Mouse (Mus musculus) myocyte (in vitro differentiated cells): ENCODE measurements around the gene Plcb3. TPM values are rescaled to one million over a fixed set of nuclear protein-coding genes. Genes with fewer than 3 reads are reported as not detected.
A peak's percentile ranks its signal among the peaks of the same experiment; 100 is the strongest.

Experiments used
- H3K27me3 ChIP-seq: one replicate; pipeline ENCODE4 v1.6.1; 2011; ENCODE audit not compliant: control insufficient read depth, insufficient read depth, insufficient read length
- H3K36me3 ChIP-seq: one replicate; pipeline ENCODE4 v1.6.1; 2011; ENCODE audit not compliant: control insufficient read depth, insufficient read depth
- H3K4me2 ChIP-seq: one replicate; pipeline ENCODE4 v1.6.1; 2011; ENCODE audit warnings: low read depth, control low read depth
- H3K4me3 ChIP-seq: one replicate; pipeline ENCODE4 v1.5.1; 2011; ENCODE audit warnings: mild to moderate bottlenecking, control low read depth, moderate library complexity
- H3K79me2 ChIP-seq: one replicate; pipeline ENCODE4 v1.6.1; 2011; ENCODE audit not compliant: control insufficient read depth, insufficient read depth
- H3ac ChIP-seq: one replicate; pipeline ENCODE4 v1.6.1; 2011; ENCODE audit not compliant: control insufficient read depth, insufficient read length
- CEBPB ChIP-seq: IDR thresholded peaks from 2 replicates; pipeline ENCODE4 v1.6.1; 2011; ENCODE audit warnings: mild to moderate bottlenecking, moderate library complexity; ENCODE audit not compliant: poor library complexity, insufficient read depth, severe bottlenecking
- E2F4 ChIP-seq: IDR thresholded peaks from one replicate; pipeline ENCODE4 v1.6.1; 2011; ENCODE audit warnings: mild to moderate bottlenecking, control low read depth, moderate library complexity; ENCODE audit not compliant: insufficient read depth
- MAX ChIP-seq: IDR thresholded peaks from one replicate; pipeline ENCODE4 v1.6.1; 2011; ENCODE audit warnings: low read depth, mild to moderate bottlenecking, control low read depth
- MYOD1 ChIP-seq, 3 experiments: IDR thresholded peaks; one replicate each; pipeline ENCODE4 v1.6.1; 2011; ENCODE audit warnings: control low read depth in 2 of 3, low read depth in 2 of 3, mild to moderate bottlenecking in 2 of 3, moderate library complexity in 1 of 3; ENCODE audit not compliant: insufficient read length in 2 of 3, control insufficient read depth in 1 of 3
- MYOG ChIP-seq, 3 experiments: IDR thresholded peaks; one replicate each; pipeline ENCODE4 v1.6.1; 2011; ENCODE audit warnings: control low read depth in 2 of 3, low read depth in 2 of 3, mild to moderate bottlenecking in 2 of 3; ENCODE audit not compliant: insufficient read length in 2 of 3, control insufficient read depth in 1 of 3, insufficient read depth in 1 of 3
- POLR2A ChIP-seq: IDR thresholded peaks from one replicate; pipeline ENCODE4 v1.6.1; 2011; ENCODE audit warnings: low read depth, mild to moderate bottlenecking, control low read depth, moderate library complexity; ENCODE audit not compliant: insufficient read length
- POLR2AphosphoS2 ChIP-seq: IDR thresholded peaks from one replicate; pipeline ENCODE4 v1.6.1; 2011; ENCODE audit warnings: low read depth, control low read depth; ENCODE audit not compliant: insufficient read length
- REST ChIP-seq: IDR thresholded peaks from one replicate; pipeline ENCODE4 v1.6.1; 2011; ENCODE audit warnings: mild to moderate bottlenecking, control low read depth, moderate library complexity; ENCODE audit not compliant: insufficient read depth, insufficient read length
- SRF ChIP-seq: IDR thresholded peaks from one replicate; pipeline ENCODE4 v1.6.1; 2011; ENCODE audit warnings: low read depth; ENCODE audit not compliant: control insufficient read depth, insufficient read length
- TCF12 ChIP-seq: IDR thresholded peaks from one replicate; pipeline ENCODE4 v1.6.1; 2011; ENCODE audit warnings: mild to moderate bottlenecking, control low read depth; ENCODE audit not compliant: poor library complexity, insufficient read depth, severe bottlenecking
- TCF3 ChIP-seq: IDR thresholded peaks from one replicate; pipeline ENCODE4 v1.6.1; 2011; ENCODE audit warnings: low read depth, control low read depth; ENCODE audit not compliant: insufficient read length
- USF1 ChIP-seq: IDR thresholded peaks from one replicate; pipeline ENCODE4 v1.6.1; 2011; ENCODE audit warnings: low read depth, mild to moderate bottlenecking, control low read depth, moderate library complexity
- polyA plus RNA-seq: library from polyadenylated mRNA; unstranded; fragments of >200 nt; fragmentation: generic; extraction: Trizol; gene quantifications from one replicate; pipeline ENCODE4 v1.2.1, GENCODE M21; 2012; ENCODE audit warnings: missing spikeins

Gene Plcb3
- polyA plus RNA-seq, 1 experiment = 34.3 TPM

- Histone ChIP-seq H3K36me3 (peaks cover 11% of the 10 kb centered on the region), H3K4me3 (no peak overlapping the region)
Measured at GRCm38 (mm10) chr19:6915276-6915675, 61.0 kb downstream of the Plcb3 start.

GRCm38 (mm10) chr19:6914540-6914939 lies 61.7 kb downstream of the Plcb3 start:
- Histone ChIP-seq H3ac (no peak overlapping the region), H3K27me3 (no peaks in the 10 kb centered on the region), H3K4me3 (no peak overlapping the region), H3K36me3 (peaks cover 11% of the 10 kb centered on the region), H3K79me2 (peaks cover 13% of the 10 kb centered on the region), H3K4me2 (no peak overlapping the region)
- no peak for TF ChIP-seq TCF12
- no peak for TF ChIP-seq TCF3
- TF ChIP-seq MAX = no peak
- no peak for TF ChIP-seq REST
- no peak for TF ChIP-seq SRF
- TF ChIP-seq CEBPB = no peak
- TF ChIP-seq POLR2AphosphoS2 = no peak
- no peak for TF ChIP-seq USF1
- TF ChIP-seq MYOG (IDR thresholded peaks at IDR 0.05; ENCODE audit: control insufficient read depth in 1 of 3, insufficient read depth in 1 of 3, insufficient read length in 2 of 3, low read depth in 2 of 3) = no peak
- no peak for TF ChIP-seq E2F4
- TF ChIP-seq POLR2A = no peak
- TF ChIP-seq MYOD1 (IDR thresholded peaks at IDR 0.05; ENCODE audit: control insufficient read depth in 1 of 3, insufficient read length in 2 of 3, low read depth in 2 of 3) = no peak

More at GRCm38 (mm10) chr19:6915276-6915675, 61.0 kb downstream of the Plcb3 start:
- Histone ChIP-seq H3K4me2 (no peak overlapping the region), H3ac (no peak overlapping the region), H3K27me3 (no peaks in the 10 kb centered on the region), H3K79me2 (peaks cover 20% of the 10 kb centered on the region)
- TF ChIP-seq SRF (no peak), MAX (no peak), E2F4 (no peak), CEBPB (no peak), TCF12 (no peak), MYOG (IDR thresholded peaks at IDR 0.05; ENCODE audit: control insufficient read depth in 1 of 3, insufficient read depth in 1 of 3, insufficient read length in 2 of 3, low read depth in 2 of 3) (no peak), TCF3 (no peak), POLR2A (no peak), USF1 (no peak), REST (no peak), POLR2AphosphoS2 (no peak), MYOD1 (IDR thresholded peaks at IDR 0.05; ENCODE audit: control insufficient read depth in 1 of 3, insufficient read length in 2 of 3, low read depth in 2 of 3) (no peak)

- Histone ChIP-seq H3K79me2 (peaks cover 12% of the 10 kb centered on the region), H3K4me2 (no peak overlapping the region), H3ac (no peak overlapping the region), H3K27me3 (no peaks in the 10 kb centered on the region), H3K4me3 (no peak overlapping the region), H3K36me3 (peaks cover 11% of the 10 kb centered on the region)
- TF ChIP-seq MAX (no peak), MYOD1 (IDR thresholded peaks at IDR 0.05; ENCODE audit: control insufficient read depth in 1 of 3, insufficient read length in 2 of 3, low read depth in 2 of 3) (no peak)
Measured at GRCm38 (mm10) chr19:6913991-6914390, 62.3 kb downstream of the Plcb3 start.

- peaks cover 11% of the 10 kb centered on the region for H3K36me3 ChIP-seq
- no peaks in the 10 kb centered on the region for H3K27me3 ChIP-seq
- no peak overlapping the region for H3K4me2 ChIP-seq
- TF ChIP-seq CEBPB = no peak
- TF ChIP-seq POLR2A = no peak
- no peak for TF ChIP-seq TCF12
- no peak for TF ChIP-seq POLR2AphosphoS2
- TF ChIP-seq MYOG (IDR thresholded peaks at IDR 0.05; ENCODE audit: control insufficient read depth in 1 of 3, insufficient read depth in 1 of 3, insufficient read length in 2 of 3, low read depth in 2 of 3) = no peak
- TF ChIP-seq MAX = no peak
- no peak for TF ChIP-seq SRF
- TF ChIP-seq MYOD1 (IDR thresholded peaks at IDR 0.05; ENCODE audit: control insufficient read depth in 1 of 3, insufficient read length in 2 of 3, low read depth in 2 of 3) = no peak
- TF ChIP-seq REST = no peak
- no peak for TF ChIP-seq USF1
- no peak for TF ChIP-seq TCF3
- TF ChIP-seq E2F4 = no peak
- H3K79me2 ChIP-seq = peaks cover 14% of the 10 kb centered on the region
- no peak overlapping the region for H3ac ChIP-seq
- no peak overlapping the region for H3K4me3 ChIP-seq
Measured at GRCm38 (mm10) chr19:6913036-6913435, 63.2 kb downstream of the Plcb3 start.

GRCm38 (mm10) chr19:6912205-6912970 lies 63.9 kb downstream of the Plcb3 start:
- H3K27me3 ChIP-seq = no peaks in the 10 kb centered on the region
- peaks cover 11% of the 10 kb centered on the region for H3K36me3 ChIP-seq
- H3K4me3 ChIP-seq = no peak overlapping the region
- H3K79me2 ChIP-seq = peaks cover 21% of the 10 kb centered on the region
- H3K4me2 ChIP-seq = no peak overlapping the region
- TF ChIP-seq E2F4 (no peak), POLR2AphosphoS2 (peak; percentile 2)
- H3ac ChIP-seq = no peak overlapping the region
